Mouse (Mus musculus) limb, embryonic 11.5 days (tissue): ENCODE measurements around the gene Cr2. TPM values are rescaled to one million over a fixed set of nuclear protein-coding genes. Genes with fewer than 3 reads are reported as not detected.

ENCODE experiments used
- polyA plus RNA-seq: library from polyadenylated mRNA; unstranded; fragments of >200 nt; fragmentation: Nextera tagmentation; extraction: Ambion mirVana; gene quantifications from 2 replicates; pipeline ENCODE4 v1.2.1, GENCODE M21; 2014

The Cr2 gene
- polyA plus RNA-seq, 1 experiment from 2014 or later: 0.65 TPM

Other genes starting within 250 kb of the Cr2 start
- 45.3 and 52.7 TPM in 2 replicates for gene Cd34, start 237.9 kb downstream of the Cr2 start, polyA plus RNA-seq
- 0.23 and 0.59 TPM in 2 replicates for gene Cd46, start 84.5 kb downstream of the Cr2 start, polyA plus RNA-seq
- 43.8 and 45.3 TPM in 2 replicates for gene Cr1l, start 45.1 kb downstream of the Cr2 start, polyA plus RNA-seq